Mouse (Mus musculus) liver, embryonic 15.5 days (tissue): ENCODE data around the gene Ldlrad3. TPM values are rescaled to one million over a fixed set of nuclear protein-coding genes. Genes with fewer than 3 reads are reported as not detected.
A peak's percentile ranks its signal among the peaks of the same experiment; 100 is the strongest.

Source experiments
- ATAC-seq: fragments of 200-750 bp; cut with Nextera tagmentation; 2 replicates; pipeline ENCODE4 v1.8.0; 2017; ENCODE audit warnings: moderate number of reproducible peaks, mild to moderate bottlenecking, moderate library complexity; ENCODE audit not compliant: insufficient read depth
- H3K27ac ChIP-seq: fragments of 300-500 bp; sonication (generic); replicated peaks from 2 replicates; pipeline ENCODE4 v1.5.1; 2015; ENCODE audit warnings: mild to moderate bottlenecking, inconsistent platforms
- H3K27me3 ChIP-seq: fragments of 300-500 bp; sonication (generic); 2 replicates; pipeline ENCODE4 v1.6.1; 2015; ENCODE audit warnings: mild to moderate bottlenecking, inconsistent platforms
- H3K36me3 ChIP-seq: fragments of 300-500 bp; sonication (generic); replicated peaks from 2 replicates; pipeline ENCODE4 v1.6.1; 2015; ENCODE audit warnings: moderate library complexity, mild to moderate bottlenecking, inconsistent platforms
- H3K4me1 ChIP-seq: fragments of 300-500 bp; sonication (generic); replicated peaks from 2 replicates; pipeline ENCODE4 v1.6.1; 2015; ENCODE audit warnings: inconsistent platforms
- H3K4me2 ChIP-seq: fragments of 300-500 bp; sonication (generic); 2 replicates; pipeline ENCODE4 v1.6.1; 2015; ENCODE audit warnings: moderate library complexity, mild to moderate bottlenecking, inconsistent platforms
- H3K4me3 ChIP-seq: fragments of 300-500 bp; sonication (generic); replicated peaks from 2 replicates; pipeline ENCODE4 v1.5.1; 2015; ENCODE audit warnings: mild to moderate bottlenecking, inconsistent platforms
- H3K9ac ChIP-seq: fragments of 300-500 bp; sonication (generic); 2 replicates; pipeline ENCODE4 v1.6.1; 2015; ENCODE audit warnings: moderate library complexity, mild to moderate bottlenecking, inconsistent platforms
- H3K9me3 ChIP-seq: fragments of 300-500 bp; sonication (generic); replicated peaks from 2 replicates; pipeline ENCODE4 v1.6.1; 2016; ENCODE audit warnings: inconsistent platforms
- WGBS: fragments of 180-500 bp; shearing (Covaris S2); methylation state at CpG from one replicate; pipeline ENCODE4 v1.1.7; 2015; ENCODE audit warnings: mixed read lengths; ENCODE audit not compliant: insufficient replicate concordance; 5-methylcytosine and 5-hydroxymethylcytosine counted together
- polyA plus RNA-seq: library from polyadenylated mRNA; unstranded; fragments of >200 nt; fragmentation: Nextera tagmentation; extraction: Ambion mirVana; gene quantifications from 2 replicates; pipeline ENCODE4 v1.2.1, GENCODE M21; 2015

Ldlrad3 gene
- polyA plus RNA-seq, 1 experiment from 2014 or later = 4.8 TPM

DNA sequence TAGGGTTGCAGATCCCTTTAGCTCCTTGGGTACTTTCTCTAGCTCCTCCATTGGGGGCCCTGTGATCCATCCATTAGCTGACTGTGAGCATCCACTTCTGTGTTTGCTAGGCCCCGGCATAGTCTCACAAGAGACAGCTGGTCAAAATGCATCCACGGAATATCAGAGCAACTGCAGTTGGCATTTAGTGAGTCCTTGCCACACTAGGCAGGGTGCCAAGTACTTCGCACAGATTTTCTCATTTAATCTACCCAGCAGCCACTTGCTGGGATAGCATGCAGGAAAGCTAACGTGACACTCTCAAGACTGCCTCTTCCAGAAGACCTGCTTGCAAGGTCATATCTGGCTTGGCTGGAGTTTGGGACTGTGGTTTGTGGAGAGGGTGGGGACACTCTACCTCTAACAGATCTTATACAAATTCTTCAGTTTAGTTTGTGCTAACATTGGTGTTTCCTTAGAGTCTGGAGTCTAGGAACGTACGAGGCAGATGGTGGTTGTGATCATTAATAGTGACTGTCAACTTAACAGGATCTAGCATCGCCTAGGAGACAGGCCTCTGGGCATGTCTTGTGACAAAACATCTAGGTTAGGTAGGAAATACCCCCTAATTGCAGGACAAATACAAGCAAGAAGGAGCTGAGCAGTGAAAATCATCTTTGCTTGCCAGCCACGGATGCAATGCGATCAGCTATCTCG is 115.0 kb downstream of the Ldlrad3 start:
- Histone ChIP-seq H3K9ac (no peak overlapping the region), H3K27me3 (no peaks in the 10 kb centered on the region), H3K4me2 (no peak overlapping the region), H3K27ac (no peak overlapping the region), H3K36me3 (no peaks in the 10 kb centered on the region), H3K9me3 (no peaks in the 10 kb centered on the region), H3K4me3 (no peak overlapping the region), H3K4me1 (no peaks in the 10 kb centered on the region)
- no peak for ATAC-seq
- 66% methylated on average over 10 of the region's 10 CpGs for WGBS

DNA sequence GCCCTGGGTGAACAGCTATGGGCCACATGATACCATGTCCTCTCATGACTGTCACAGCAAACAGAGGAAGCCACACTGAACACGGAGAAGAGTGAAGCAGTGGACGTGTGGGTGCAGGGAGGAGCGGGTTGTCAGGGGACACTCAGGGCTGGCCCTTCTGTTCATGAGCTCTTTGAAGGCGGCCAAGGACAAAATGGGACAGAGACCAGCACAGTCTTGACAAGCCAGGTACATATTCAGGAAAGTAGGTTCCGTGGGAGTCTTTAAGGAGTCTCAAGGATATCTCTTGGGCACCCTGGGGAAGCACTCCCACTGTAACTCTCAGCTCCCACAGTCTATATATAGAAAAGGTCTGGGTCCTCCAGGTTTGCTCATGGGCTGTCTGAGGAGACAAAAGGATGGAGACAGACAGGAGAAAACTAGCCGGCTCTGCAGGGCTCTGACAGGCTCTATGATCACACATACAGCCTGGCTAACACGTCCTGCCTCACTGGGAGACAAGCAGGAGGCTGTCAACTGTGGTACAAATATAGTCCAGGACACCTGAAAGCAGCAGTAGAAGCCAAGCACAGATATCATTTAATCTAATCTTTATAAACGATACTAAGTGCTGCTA is 121.3 kb downstream of the Ldlrad3 start:
- no peaks in the 10 kb centered on the region for H3K27me3 ChIP-seq
- no peak overlapping the region for H3K4me2 ChIP-seq
- H3K27ac ChIP-seq = no peak overlapping the region
- 66% methylated on average over 8 of the region's 8 CpGs for WGBS
- ATAC-seq = no peak
- H3K9ac ChIP-seq = no peak overlapping the region
- H3K4me3 ChIP-seq = no peak overlapping the region
- H3K36me3 ChIP-seq = no peaks in the 10 kb centered on the region
- no peaks in the 10 kb centered on the region for H3K9me3 ChIP-seq
- H3K4me1 ChIP-seq = no peaks in the 10 kb centered on the region

DNA sequence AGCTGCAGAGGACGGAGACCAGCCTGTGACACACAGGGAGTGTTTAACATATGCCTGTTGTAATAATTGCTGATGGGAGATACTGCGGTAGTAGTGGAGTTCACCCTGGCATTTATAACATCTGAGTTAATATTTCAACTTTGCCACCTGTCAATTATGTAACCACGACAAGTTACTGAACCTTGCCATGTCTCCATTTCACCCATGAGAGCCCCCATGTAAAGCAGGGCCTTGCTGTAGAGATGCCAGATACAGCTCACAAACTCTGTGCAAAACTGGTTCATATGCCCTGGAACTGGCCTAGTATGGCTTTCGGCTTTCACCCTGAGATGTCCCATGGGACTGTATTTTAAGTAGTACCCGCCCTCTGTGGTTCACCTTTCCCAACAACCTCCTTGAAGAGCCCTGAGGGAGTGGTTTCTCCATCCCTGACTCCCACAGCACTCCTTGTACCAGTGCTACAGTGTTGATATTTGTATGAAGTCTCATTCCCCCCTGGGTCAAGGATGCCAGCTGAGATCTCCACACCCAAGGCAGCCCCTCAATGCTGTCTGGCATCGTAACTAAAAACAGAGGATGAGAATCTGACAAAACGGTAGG is 122.2 kb downstream of the Ldlrad3 start:
- no peak for ATAC-seq
- WGBS = 66% methylated on average over 7 of the region's 7 CpGs
- Histone ChIP-seq H3K4me3 (no peak overlapping the region), H3K4me1 (no peaks in the 10 kb centered on the region), H3K4me2 (no peak overlapping the region), H3K9ac (no peak overlapping the region), H3K27me3 (no peaks in the 10 kb centered on the region), H3K9me3 (no peaks in the 10 kb centered on the region), H3K27ac (no peak overlapping the region), H3K36me3 (no peaks in the 10 kb centered on the region)

DNA sequence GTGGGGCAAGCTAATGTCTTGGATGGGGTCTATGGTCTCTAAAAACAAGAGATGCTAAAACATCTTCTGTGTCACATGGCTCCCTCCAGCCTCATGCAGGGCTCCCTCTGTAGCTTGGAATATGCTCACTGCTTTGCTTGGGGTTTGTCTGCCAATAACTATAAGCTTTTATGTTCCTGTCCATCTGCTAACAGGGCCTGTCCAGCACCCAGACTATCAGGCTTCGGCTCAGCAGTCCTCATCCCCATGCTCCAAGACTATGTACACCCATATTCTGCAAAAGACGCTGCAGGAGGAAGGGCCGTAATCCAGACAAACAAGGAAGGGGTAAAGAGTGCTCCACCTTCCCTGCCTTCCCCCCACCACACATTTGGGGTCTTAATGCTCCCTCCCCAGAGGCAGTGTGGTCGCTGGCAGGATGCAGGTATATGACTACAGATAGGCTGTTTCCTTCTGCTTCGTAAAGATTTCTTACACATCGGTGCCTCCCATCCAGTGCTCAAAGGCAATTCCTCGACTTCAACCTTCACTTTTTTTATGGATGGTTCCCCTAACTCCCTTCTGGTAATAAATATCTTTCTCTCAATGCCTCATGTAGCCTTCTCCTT is 123.2 kb downstream of the Ldlrad3 start:
- no peaks in the 10 kb centered on the region for H3K9me3 ChIP-seq
- no peak overlapping the region for H3K9ac ChIP-seq
- WGBS = 42% methylated on average over 7 of the region's 7 CpGs
- no peak overlapping the region for H3K27ac ChIP-seq
- no peaks in the 10 kb centered on the region for H3K4me1 ChIP-seq
- no peak overlapping the region for H3K4me3 ChIP-seq
- H3K4me2 ChIP-seq = no peak overlapping the region
- no peak for ATAC-seq
- no peaks in the 10 kb centered on the region for H3K36me3 ChIP-seq
- no peaks in the 10 kb centered on the region for H3K27me3 ChIP-seq

DNA sequence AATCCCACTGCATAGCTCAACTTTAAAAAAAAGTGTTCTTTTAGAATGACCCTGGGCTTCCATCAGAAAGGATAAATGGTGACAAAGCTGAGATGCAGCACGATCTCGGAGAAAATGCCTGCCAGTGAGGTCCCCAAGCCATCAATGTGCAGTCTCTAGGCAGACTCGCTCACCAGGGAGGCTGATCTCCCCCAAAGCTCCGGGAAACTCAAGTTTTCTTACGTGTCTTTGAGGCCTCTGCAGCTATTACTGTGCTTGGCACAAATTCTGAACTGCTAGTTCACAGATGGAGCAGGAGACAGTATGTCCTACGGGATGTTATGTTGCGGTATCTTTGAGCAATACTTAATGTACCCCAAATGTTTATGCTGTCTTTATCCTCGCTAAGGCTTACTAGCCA is 124.3 kb downstream of the Ldlrad3 start:
- no peaks in the 10 kb centered on the region for H3K27me3 ChIP-seq
- H3K36me3 ChIP-seq = no peaks in the 10 kb centered on the region
- peaks cover 7% of the 10 kb centered on the region for H3K4me1 ChIP-seq
- no peak overlapping the region for H3K9ac ChIP-seq
- H3K4me2 ChIP-seq = no peak overlapping the region
- no peak for ATAC-seq
- 68% methylated on average over 8 of the region's 8 CpGs for WGBS
- H3K9me3 ChIP-seq = no peaks in the 10 kb centered on the region
- no peak overlapping the region for H3K27ac ChIP-seq
- H3K4me3 ChIP-seq = no peak overlapping the region

DNA sequence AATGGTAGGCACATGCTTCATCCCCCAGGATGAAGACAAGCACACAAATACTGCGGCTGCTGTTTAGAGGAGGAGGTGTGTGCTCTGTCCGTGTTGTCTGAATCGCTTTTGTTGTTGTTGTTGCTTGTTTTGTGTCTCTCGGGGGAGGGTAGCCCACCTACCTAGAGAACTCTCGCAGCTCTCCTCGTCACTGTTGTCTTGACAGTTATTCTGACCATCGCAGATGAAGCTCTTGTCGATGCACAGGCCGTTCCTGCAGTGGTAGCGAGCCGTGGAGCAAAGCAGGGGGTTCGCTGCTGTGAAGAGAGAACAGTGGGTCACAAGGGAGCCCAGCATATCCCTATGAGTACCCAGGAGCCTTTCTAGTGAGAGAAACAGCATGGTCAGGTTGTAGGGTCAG is 128.4 kb downstream of the Ldlrad3 start:
- ATAC-seq = no peak
- Histone ChIP-seq H3K9ac (no peak overlapping the region), H3K9me3 (no peaks in the 10 kb centered on the region), H3K27me3 (no peaks in the 10 kb centered on the region), H3K4me1 (peaks cover 12% of the 10 kb centered on the region), H3K27ac (no peak overlapping the region), H3K4me2 (no peak overlapping the region), H3K36me3 (no peaks in the 10 kb centered on the region), H3K4me3 (no peak overlapping the region)
- WGBS = 67% methylated on average over 12 of the region's 12 CpGs

DNA sequence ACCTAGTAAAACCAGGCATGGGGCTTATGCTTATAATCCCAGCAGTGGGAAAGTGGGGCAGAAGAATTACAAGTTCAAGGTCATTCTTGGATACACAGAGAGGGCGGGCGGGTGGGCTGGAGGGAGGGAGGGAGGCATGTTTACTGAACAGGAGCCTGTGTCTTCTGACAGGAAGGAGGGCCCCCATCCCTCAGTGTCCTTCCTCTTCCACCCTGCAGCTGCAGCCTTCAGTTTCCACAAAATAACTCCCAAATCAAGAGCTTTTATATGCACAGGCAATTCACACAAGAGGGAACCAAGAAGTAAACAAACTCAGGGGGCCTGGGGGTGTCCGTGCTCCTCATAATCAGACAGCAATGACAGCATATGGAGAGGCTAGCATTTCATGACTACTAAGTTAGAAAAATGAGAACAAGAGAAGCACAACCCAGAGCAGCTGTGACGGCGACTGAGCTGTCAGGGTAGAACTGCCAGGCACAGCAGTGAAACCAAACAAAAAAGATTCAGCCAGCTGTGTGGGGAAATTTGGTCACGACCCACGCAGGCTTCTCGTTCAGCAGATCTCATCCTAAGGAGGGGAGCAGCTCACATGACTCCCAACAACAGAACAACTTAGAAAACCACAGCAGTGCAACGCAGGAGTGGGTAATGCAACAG is 129.0 kb downstream of the Ldlrad3 start:
- H3K4me2 ChIP-seq = no peak overlapping the region
- H3K27ac ChIP-seq = peak overlapping the region; percentile 29; the same call in 1 of the 2 replicates
- H3K4me3 ChIP-seq = no peak overlapping the region
- H3K27me3 ChIP-seq = no peaks in the 10 kb centered on the region
- ATAC-seq = no peak
- H3K36me3 ChIP-seq = no peaks in the 10 kb centered on the region
- no peaks in the 10 kb centered on the region for H3K9me3 ChIP-seq
- H3K4me1 ChIP-seq = peaks cover 12% of the 10 kb centered on the region
- 19% methylated on average over 9 of the region's 9 CpGs for WGBS
- no peak overlapping the region for H3K9ac ChIP-seq

DNA sequence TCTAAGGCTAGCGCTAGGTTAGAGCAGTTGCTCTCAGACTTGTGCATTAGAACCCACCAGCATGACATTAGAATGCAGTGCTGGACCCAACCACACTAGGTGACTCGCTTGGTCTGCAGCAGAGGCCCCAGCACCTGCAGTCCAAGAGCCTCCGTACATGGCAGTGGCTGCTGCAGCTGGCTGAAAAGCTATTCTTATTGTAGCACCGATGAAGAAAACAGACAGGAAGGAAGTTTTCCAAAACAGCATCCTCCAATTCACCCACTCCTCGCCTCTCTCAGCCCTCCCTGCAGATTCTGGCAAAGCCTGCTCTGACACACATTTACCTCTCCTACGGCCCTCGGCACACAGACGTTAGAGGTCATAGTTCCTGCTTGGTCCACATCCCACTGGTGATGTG is 130.0 kb downstream of the Ldlrad3 start:
- no peaks in the 10 kb centered on the region for H3K9me3 ChIP-seq
- 50% methylated on average over 8 of the region's 8 CpGs for WGBS
- H3K4me1 ChIP-seq = peaks cover 12% of the 10 kb centered on the region
- no peak overlapping the region for H3K9ac ChIP-seq
- H3K4me3 ChIP-seq = no peak overlapping the region
- H3K4me2 ChIP-seq = no peak overlapping the region
- no peaks in the 10 kb centered on the region for H3K36me3 ChIP-seq
- H3K27ac ChIP-seq = no peak overlapping the region
- ATAC-seq = no peak
- H3K27me3 ChIP-seq = no peaks in the 10 kb centered on the region

DNA sequence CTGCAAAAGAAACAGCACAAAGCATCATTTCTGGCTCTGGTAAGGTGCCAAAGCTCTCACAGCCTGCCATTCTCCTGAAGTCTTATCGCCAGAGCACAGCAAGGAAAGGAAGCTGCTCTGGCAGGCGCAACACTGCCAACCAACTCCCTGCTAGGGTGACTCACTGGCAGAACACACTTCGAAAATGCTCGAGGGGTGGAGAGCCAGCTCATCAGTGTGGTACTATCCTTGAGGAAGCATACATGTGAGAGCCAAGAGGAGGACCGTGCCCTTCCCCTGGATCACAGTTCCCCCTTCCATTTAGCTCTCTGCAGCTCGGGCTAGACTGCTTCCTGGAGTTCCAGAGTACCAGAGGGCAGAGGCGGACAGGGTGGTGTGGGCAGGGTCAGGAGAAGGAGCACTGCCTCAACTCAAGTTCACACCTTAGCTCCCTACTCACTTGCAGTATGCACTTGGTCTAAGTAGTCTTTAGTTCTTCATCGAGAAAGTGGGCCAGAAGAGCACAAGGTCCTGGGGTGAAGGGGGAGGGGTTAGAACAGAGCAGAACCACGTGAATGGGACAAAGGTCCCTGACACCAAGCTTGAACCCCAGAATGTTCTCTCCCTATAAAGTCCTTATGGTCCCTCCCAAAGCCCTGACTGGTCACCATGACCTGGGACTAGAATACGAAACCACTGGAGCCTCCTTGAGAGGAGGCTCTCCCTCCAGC is 133.1 kb downstream of the Ldlrad3 start:
- Histone ChIP-seq H3K4me1 (peaks cover 12% of the 10 kb centered on the region), H3K27ac (no peak overlapping the region), H3K36me3 (no peaks in the 10 kb centered on the region), H3K27me3 (no peaks in the 10 kb centered on the region), H3K9me3 (no peaks in the 10 kb centered on the region), H3K9ac (no peak overlapping the region), H3K4me3 (no peak overlapping the region), H3K4me2 (no peak overlapping the region)
- no peak for ATAC-seq
- 42% methylated on average over 10 of the region's 10 CpGs for WGBS

DNA sequence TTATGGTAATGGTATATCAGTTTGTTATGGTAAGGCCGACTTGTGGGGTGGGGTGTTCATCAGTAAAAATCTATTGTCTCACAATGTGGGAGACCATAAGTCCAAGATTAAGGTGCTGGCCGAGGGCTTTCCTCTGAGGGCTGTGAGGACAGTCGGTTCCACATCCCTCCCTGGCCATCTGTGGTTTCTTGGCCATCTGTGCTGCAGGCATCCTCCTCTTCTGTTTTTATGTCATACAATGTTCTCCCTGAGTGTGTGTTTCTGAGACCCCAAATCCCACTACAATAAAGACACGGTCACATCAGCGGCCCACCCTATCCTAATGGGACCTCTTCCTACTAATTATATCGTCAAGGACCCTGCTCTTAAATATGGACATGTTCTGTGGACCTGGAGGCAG is 133.8 kb downstream of the Ldlrad3 start:
- H3K9me3 ChIP-seq = no peaks in the 10 kb centered on the region
- WGBS = 61% methylated on average over 6 of the region's 6 CpGs
- ATAC-seq = no peak

More for the DNA sequence above, 133.8 kb downstream of the Ldlrad3 start:
- H3K4me1 ChIP-seq = peaks cover 10% of the 10 kb centered on the region
- no peak overlapping the region for H3K9ac ChIP-seq
- no peaks in the 10 kb centered on the region for H3K36me3 ChIP-seq
- no peak overlapping the region for H3K4me2 ChIP-seq
- no peak overlapping the region for H3K4me3 ChIP-seq
- no peak overlapping the region for H3K27ac ChIP-seq
- H3K27me3 ChIP-seq = no peaks in the 10 kb centered on the region
